Mouse (Mus musculus): ENCODE measurements around the gene Samd4b. TPM values are rescaled to one million over a fixed set of nuclear protein-coding genes. Genes with fewer than 3 reads are reported as not detected.

Gene Samd4b
- polyA plus RNA-seq, 1 experiment = 93.9 TPM

GRCm38 (mm10) chr7:28386462-28386861 is 211.5 kb downstream of the Samd4b start:
- WGBS = 1% methylated on average over 4 of the region's 4 CpGs
- peak; percentile 83 for DNase-seq
- Histone ChIP-seq H3K4me1 (ENCODE audit: control insufficient read depth, insufficient read depth, low read length) (peaks cover 19% of the 10 kb centered on the region), H3K4me3 (replicated peaks; ENCODE audit: extremely low read depth, low read depth, low read length) (no peak overlapping the region)
- no peak; the same call in 1 of the 2 replicates for TF ChIP-seq POLR2A (IDR thresholded peaks at IDR 0.05; ENCODE audit: borderline replicate concordance, extremely low read depth, low read depth, low read length)
- TF ChIP-seq CTCF (IDR thresholded peaks at IDR 0.05; ENCODE audit: insufficient read depth, low read length) = peak; percentile 96

GRCm38 (mm10) chr7:28386007-28386406 is 211.9 kb downstream of the Samd4b start:
- 57% methylated on average over 7 of the region's 7 CpGs for WGBS
- Histone ChIP-seq H3K4me1 (ENCODE audit: control insufficient read depth, insufficient read depth, low read length) (peaks cover 19% of the 10 kb centered on the region), H3K4me3 (replicated peaks; ENCODE audit: extremely low read depth, low read depth, low read length) (no peak overlapping the region)
- peak; percentile 48 for DNase-seq
- TF ChIP-seq POLR2A (IDR thresholded peaks at IDR 0.05; ENCODE audit: borderline replicate concordance, extremely low read depth, low read depth, low read length) (peak; percentile 21; the same call in 1 of the 2 replicates), CTCF (IDR thresholded peaks at IDR 0.05; ENCODE audit: insufficient read depth, low read length) (no peak)

GRCm38 (mm10) chr7:28385196-28385595 is 212.7 kb downstream of the Samd4b start:
- DNase-seq = no peak
- whole genome bisulfite sequencing = 84% methylated on average over 9 of the region's 9 CpGs

GRCm38 (mm10) chr7:28384162-28384561 is 213.8 kb downstream of the Samd4b start:
- 71% methylated on average over 6 of the region's 6 CpGs for WGBS
- TF ChIP-seq POLR2A (IDR thresholded peaks at IDR 0.05; ENCODE audit: borderline replicate concordance, extremely low read depth, low read depth, low read length) (no peak), CTCF (IDR thresholded peaks at IDR 0.05; ENCODE audit: insufficient read depth, low read length) (no peak)
- H3K4me3 ChIP-seq (replicated peaks; ENCODE audit: extremely low read depth, low read depth, low read length) = no peak overlapping the region
- DNase-seq = no peak
- H3K4me1 ChIP-seq (ENCODE audit: control insufficient read depth, insufficient read depth, low read length) = peaks cover 28% of the 10 kb centered on the region

More at GRCm38 (mm10) chr7:28385196-28385595, 212.7 kb downstream of the Samd4b start:
- TF ChIP-seq CTCF (IDR thresholded peaks at IDR 0.05; ENCODE audit: insufficient read depth, low read length) (no peak), POLR2A (IDR thresholded peaks at IDR 0.05; ENCODE audit: borderline replicate concordance, extremely low read depth, low read depth, low read length) (no peak)
- Histone ChIP-seq H3K4me1 (ENCODE audit: control insufficient read depth, insufficient read depth, low read length) (peaks cover 26% of the 10 kb centered on the region), H3K4me3 (replicated peaks; ENCODE audit: extremely low read depth, low read depth, low read length) (no peak overlapping the region)

- peaks cover 28% of the 10 kb centered on the region for H3K4me1 ChIP-seq (ENCODE audit: control insufficient read depth, insufficient read depth, low read length)
- WGBS = 55% methylated on average over 4 of the region's 4 CpGs
These were observed 214.3 kb downstream of the Samd4b start for GRCm38 (mm10) chr7:28383606-28384005.

GRCm38 (mm10) chr7:28382981-28383396 is 215.0 kb downstream of the Samd4b start:
- peak; percentile 36 for DNase-seq
- TF ChIP-seq CTCF (IDR thresholded peaks at IDR 0.05; ENCODE audit: insufficient read depth, low read length) = no peak
- TF ChIP-seq POLR2A (IDR thresholded peaks at IDR 0.05; ENCODE audit: borderline replicate concordance, extremely low read depth, low read depth, low read length) = peak; percentile 38; the same call in 1 of the 2 replicates
- H3K4me3 ChIP-seq (replicated peaks; ENCODE audit: extremely low read depth, low read depth, low read length) = no peak overlapping the region
- WGBS = 21% methylated on average over 11 of the region's 11 CpGs
- H3K4me1 ChIP-seq (ENCODE audit: control insufficient read depth, insufficient read depth, low read length) = peaks cover 28% of the 10 kb centered on the region

More at GRCm38 (mm10) chr7:28383606-28384005, 214.3 kb downstream of the Samd4b start:
- DNase-seq = no peak
- TF ChIP-seq POLR2A (IDR thresholded peaks at IDR 0.05; ENCODE audit: borderline replicate concordance, extremely low read depth, low read depth, low read length) (no peak), CTCF (IDR thresholded peaks at IDR 0.05; ENCODE audit: insufficient read depth, low read length) (no peak)
- H3K4me3 ChIP-seq (replicated peaks; ENCODE audit: extremely low read depth, low read depth, low read length) = no peak overlapping the region

GRCm38 (mm10) chr7:28382347-28382951 is 215.5 kb downstream of the Samd4b start:
- H3K4me1 ChIP-seq (ENCODE audit: control insufficient read depth, insufficient read depth, low read length) = peaks cover 28% of the 10 kb centered on the region
- peak; percentile 45; the same call in 1 of the 2 replicates for TF ChIP-seq POLR2A (IDR thresholded peaks at IDR 0.05; ENCODE audit: borderline replicate concordance, extremely low read depth, low read depth, low read length)
- TF ChIP-seq CTCF (IDR thresholded peaks at IDR 0.05; ENCODE audit: insufficient read depth, low read length) = no peak
- no peak for DNase-seq
- H3K4me3 ChIP-seq (replicated peaks; ENCODE audit: extremely low read depth, low read depth, low read length) = peak overlapping the region; percentile 51
- WGBS = 3% methylated on average over 10 of the region's 12 CpGs

GRCm38 (mm10) chr7:28381938-28382337 is 216.0 kb downstream of the Samd4b start:
- TF ChIP-seq POLR2A (IDR thresholded peaks at IDR 0.05; ENCODE audit: borderline replicate concordance, extremely low read depth, low read depth, low read length) (peak; percentile 72; the same call in 1 of the 2 replicates), CTCF (IDR thresholded peaks at IDR 0.05; ENCODE audit: insufficient read depth, low read length) (no peak)
- Histone ChIP-seq H3K4me1 (ENCODE audit: control insufficient read depth, insufficient read depth, low read length) (peaks cover 28% of the 10 kb centered on the region), H3K4me3 (replicated peaks; ENCODE audit: extremely low read depth, low read depth, low read length) (peak overlapping the region; percentile 66)
- 2% methylated on average over 20 of the region's 20 CpGs for WGBS
- DNase-seq = peak; percentile 86

- TF ChIP-seq POLR2A (IDR thresholded peaks at IDR 0.05; ENCODE audit: borderline replicate concordance, extremely low read depth, low read depth, low read length) = peak; percentile 55; the same call in 1 of the 2 replicates
- no peak for TF ChIP-seq CTCF (IDR thresholded peaks at IDR 0.05; ENCODE audit: insufficient read depth, low read length)
- under 1% methylated on average over 30 of the region's 30 CpGs for WGBS
- Histone ChIP-seq H3K4me3 (replicated peaks; ENCODE audit: extremely low read depth, low read depth, low read length) (peak overlapping the region; percentile 66), H3K4me1 (ENCODE audit: control insufficient read depth, insufficient read depth, low read length) (peaks cover 26% of the 10 kb centered on the region)
- peak; percentile 79 for DNase-seq
These were observed 216.7 kb downstream of the Samd4b start for GRCm38 (mm10) chr7:28381017-28381790.

Data from lung, adult 2 months (tissue).